Mouse (Mus musculus): ENCODE measurements around the gene Ror1. TPM values are rescaled to one million over a fixed set of nuclear protein-coding genes. Genes with fewer than 3 reads are reported as not detected.

Gene Ror1
- total and polyA plus RNA-seq, 2 experiments from 2014 or later: 0.80 to 2.4 TPM

DNA sequence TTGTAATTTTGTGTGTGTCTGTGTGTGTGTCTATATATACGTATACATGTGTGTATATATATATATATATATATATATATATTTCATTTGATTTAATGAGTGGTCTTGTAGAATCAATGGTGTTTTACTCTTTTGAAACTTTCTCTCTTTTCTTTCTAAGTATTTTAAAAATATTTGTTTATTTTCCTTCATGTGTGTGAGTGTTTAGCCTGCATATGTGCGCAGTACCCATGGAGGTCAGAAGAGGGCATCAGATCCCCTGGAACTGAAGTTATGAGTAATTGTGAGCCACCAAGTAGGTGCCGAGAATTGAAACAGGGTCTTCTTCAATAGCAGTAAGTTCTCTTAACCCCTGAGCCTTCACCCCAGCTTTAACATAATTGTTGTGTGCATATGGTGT is 20.8 kb downstream of the Ror1 start:
- H3K4me1 ChIP-seq (ENCODE audit: insufficient read depth): 0 out of 2 replicates have a peak, but pooled peaks cover 3% of the 10 kb centered on the region
- H3K27ac ChIP-seq (ENCODE audit: low read depth, low read length): no peak overlapping the region
- TF ChIP-seq CTCF (IDR thresholded peaks at IDR 0.05; ENCODE audit: low read depth): peak; percentile 21; the same call in 1 of the 2 replicates
- no peak overlapping the region for H3K4me2 ChIP-seq (ENCODE audit: low read depth)
- WGBS: 97% methylated on average over 3 of the region's 3 CpGs
- no peak for ATAC-seq
- H3K9me3 ChIP-seq (ENCODE audit: low read length): no peaks in the 10 kb centered on the region
- no peak overlapping the region for H3K9ac ChIP-seq
- no peak for DNase-seq
- no peak overlapping the region for H3K4me3 ChIP-seq (ENCODE audit: low read depth, low read length)
- no peaks in the 10 kb centered on the region for H3K36me3 ChIP-seq (ENCODE audit: insufficient read depth)
- no peaks in the 10 kb centered on the region for H3K27me3 ChIP-seq (ENCODE audit: insufficient read depth, low read length)

DNA sequence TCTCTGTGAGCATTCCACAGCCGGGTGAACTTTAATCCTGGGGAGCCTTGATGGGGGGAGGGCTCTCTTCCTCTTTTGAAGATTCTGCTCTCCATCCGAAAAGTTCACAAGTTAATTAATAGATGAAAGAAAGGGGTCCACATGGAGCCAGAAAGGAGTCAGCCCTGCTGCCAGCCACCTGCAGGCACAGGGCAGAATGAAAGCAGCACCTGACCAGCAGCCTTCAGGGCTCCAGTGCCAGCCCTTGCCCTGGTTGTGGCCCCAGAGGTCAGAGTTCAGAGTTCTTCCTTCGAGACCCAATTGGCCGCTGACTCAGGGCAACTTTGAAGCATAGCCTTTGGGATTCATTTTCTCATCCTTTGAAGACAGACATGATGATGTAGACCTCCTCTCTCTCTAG is 23.1 kb downstream of the Ror1 start:
- WGBS: 40% methylated on average over 4 of the region's 4 CpGs
- Histone ChIP-seq H3K9me3 (ENCODE audit: low read length) (no peaks in the 10 kb centered on the region), H3K4me1 (ENCODE audit: insufficient read depth) (0 out of 2 replicates have a peak, but pooled peaks cover 3% of the 10 kb centered on the region), H3K4me3 (ENCODE audit: low read depth, low read length) (no peak overlapping the region), H3K27ac (ENCODE audit: low read depth, low read length) (no peak overlapping the region), H3K27me3 (ENCODE audit: insufficient read depth, low read length) (no peaks in the 10 kb centered on the region), H3K4me2 (ENCODE audit: low read depth) (no peak overlapping the region), H3K36me3 (ENCODE audit: insufficient read depth) (no peaks in the 10 kb centered on the region), H3K9ac (no peak overlapping the region)
- TF ChIP-seq CTCF (IDR thresholded peaks at IDR 0.05; ENCODE audit: low read depth): no peak
- ATAC-seq (no peak), DNase-seq (no peak)

DNA sequence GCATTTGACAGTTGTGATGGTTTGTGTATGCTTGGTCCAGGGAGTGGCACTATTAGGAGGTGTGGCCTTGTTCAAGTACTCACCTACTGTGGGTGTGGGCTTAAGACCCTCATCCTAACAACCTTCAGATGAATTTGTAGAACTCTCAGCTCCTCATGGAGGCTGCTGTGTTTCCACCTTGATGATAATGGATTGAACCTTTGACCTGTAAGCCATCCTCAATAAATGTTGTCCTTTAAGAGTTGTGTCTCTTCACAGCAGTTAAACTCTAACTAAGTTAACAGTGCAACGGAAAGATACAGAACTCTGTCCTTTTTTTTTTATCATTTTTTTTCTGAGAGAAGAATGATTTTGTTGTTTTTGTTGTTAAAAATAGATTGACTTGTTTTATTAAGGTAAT is 23.8 kb downstream of the Ror1 start:
- Histone ChIP-seq H3K36me3 (ENCODE audit: insufficient read depth) (no peaks in the 10 kb centered on the region), H3K4me2 (ENCODE audit: low read depth) (no peak overlapping the region), H3K27ac (ENCODE audit: low read depth, low read length) (no peak overlapping the region), H3K27me3 (ENCODE audit: insufficient read depth, low read length) (no peaks in the 10 kb centered on the region), H3K9me3 (ENCODE audit: low read length) (no peaks in the 10 kb centered on the region), H3K4me1 (ENCODE audit: insufficient read depth) (no peaks in the 10 kb centered on the region), H3K4me3 (ENCODE audit: low read depth, low read length) (no peak overlapping the region), H3K9ac (no peak overlapping the region)
- 95% methylated on average over 1 of the region's 1 CpGs for whole genome bisulfite sequencing
- DNase-seq (no peak), ATAC-seq (no peak)
- no peak for TF ChIP-seq CTCF (IDR thresholded peaks at IDR 0.05; ENCODE audit: low read depth)

DNA sequence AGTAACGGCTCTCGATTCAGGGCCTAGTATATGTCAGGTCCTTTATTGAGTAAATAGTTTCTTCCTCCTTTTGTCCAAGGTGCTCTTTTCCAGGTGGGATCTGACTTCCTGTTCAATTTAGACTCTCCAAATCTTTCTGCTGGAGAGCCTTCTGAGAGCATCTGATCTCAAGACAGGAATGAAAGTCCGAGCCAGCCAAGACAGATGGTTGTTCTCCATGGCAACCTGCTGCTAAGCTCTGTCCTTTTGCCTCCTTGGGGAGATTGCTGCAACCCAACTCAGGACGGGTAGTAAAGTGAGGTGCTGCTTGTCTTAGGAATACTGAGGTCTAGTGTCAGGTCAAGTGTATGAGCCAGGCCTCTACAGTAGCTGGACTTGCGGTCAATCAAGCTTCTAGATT is 25.0 kb downstream of the Ror1 start:
- TF ChIP-seq CTCF (IDR thresholded peaks at IDR 0.05; ENCODE audit: low read depth): no peak
- WGBS: 82% methylated on average over 5 of the region's 5 CpGs
- Histone ChIP-seq H3K4me3 (ENCODE audit: low read depth, low read length) (no peak overlapping the region), H3K27me3 (ENCODE audit: insufficient read depth, low read length) (no peaks in the 10 kb centered on the region), H3K4me1 (ENCODE audit: insufficient read depth) (no peaks in the 10 kb centered on the region), H3K36me3 (ENCODE audit: insufficient read depth) (no peaks in the 10 kb centered on the region), H3K9ac (no peak overlapping the region), H3K4me2 (ENCODE audit: low read depth) (no peak overlapping the region), H3K27ac (ENCODE audit: low read depth, low read length) (no peak overlapping the region), H3K9me3 (ENCODE audit: low read length) (no peaks in the 10 kb centered on the region)
- DNase-seq (no peak), ATAC-seq (no peak)

DNA sequence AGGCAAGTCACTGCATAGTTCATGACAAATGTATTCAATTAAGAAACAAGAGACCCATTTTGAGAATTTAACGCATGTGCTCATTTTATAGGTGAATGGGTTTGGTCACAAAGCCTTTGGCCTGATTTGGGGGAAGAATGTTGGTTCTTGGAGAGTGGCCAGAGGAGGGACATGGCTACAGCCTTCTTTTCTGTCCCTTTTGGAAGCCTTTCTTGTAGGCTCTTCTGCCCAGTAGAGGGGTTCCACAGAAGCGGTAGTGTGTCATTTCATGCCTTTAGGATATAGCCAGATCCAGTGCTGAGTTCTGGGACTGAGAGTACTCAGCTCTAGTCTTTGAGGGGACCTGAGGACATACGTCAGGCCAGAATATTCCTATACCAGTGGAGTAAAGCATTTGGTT is 26.8 kb downstream of the Ror1 start:
- no peak for ATAC-seq
- no peaks in the 10 kb centered on the region for H3K9me3 ChIP-seq (ENCODE audit: low read length)
- no peak overlapping the region for H3K4me3 ChIP-seq (ENCODE audit: low read depth, low read length)
- no peaks in the 10 kb centered on the region for H3K36me3 ChIP-seq (ENCODE audit: insufficient read depth)
- no peak overlapping the region for H3K9ac ChIP-seq
- H3K27me3 ChIP-seq (ENCODE audit: insufficient read depth, low read length): no peaks in the 10 kb centered on the region
- no peak for TF ChIP-seq CTCF (IDR thresholded peaks at IDR 0.05; ENCODE audit: low read depth)
- H3K27ac ChIP-seq (ENCODE audit: low read depth, low read length): no peak overlapping the region
- WGBS: 83% methylated on average over 3 of the region's 3 CpGs
- no peak for DNase-seq
- H3K4me1 ChIP-seq (ENCODE audit: insufficient read depth): no peaks in the 10 kb centered on the region
- H3K4me2 ChIP-seq (ENCODE audit: low read depth): no peak overlapping the region

DNA sequence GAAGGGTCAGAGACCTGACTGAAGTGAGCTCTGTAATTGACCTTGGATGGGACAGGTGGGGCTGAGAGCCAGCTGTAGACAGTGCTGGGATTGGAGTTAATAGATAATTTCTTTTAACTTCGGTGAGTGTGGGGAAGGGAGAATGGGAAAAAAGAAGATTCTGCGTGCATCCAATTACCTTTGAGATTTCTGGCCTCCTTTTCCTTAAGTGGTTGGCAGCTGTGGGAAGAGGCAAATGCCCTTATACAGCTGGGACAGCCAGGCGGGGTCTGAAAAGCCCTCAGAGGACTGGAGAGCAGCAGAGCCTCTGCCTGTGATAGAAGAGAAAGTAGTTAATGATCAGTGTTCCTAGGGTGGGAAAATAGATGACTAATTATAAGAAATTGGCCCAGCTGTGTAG is 27.9 kb downstream of the Ror1 start:
- no peak overlapping the region for H3K4me2 ChIP-seq (ENCODE audit: low read depth)
- no peaks in the 10 kb centered on the region for H3K4me1 ChIP-seq (ENCODE audit: insufficient read depth)
- H3K9ac ChIP-seq: no peak overlapping the region
- DNase-seq: no peak
- no peak for ATAC-seq
- no peaks in the 10 kb centered on the region for H3K36me3 ChIP-seq (ENCODE audit: insufficient read depth)
- H3K27ac ChIP-seq (ENCODE audit: low read depth, low read length): no peak overlapping the region
- TF ChIP-seq CTCF (IDR thresholded peaks at IDR 0.05; ENCODE audit: low read depth): no peak
- 73% methylated on average over 3 of the region's 3 CpGs for WGBS
- H3K4me3 ChIP-seq (ENCODE audit: low read depth, low read length): no peak overlapping the region
- no peaks in the 10 kb centered on the region for H3K27me3 ChIP-seq (ENCODE audit: insufficient read depth, low read length)
- H3K9me3 ChIP-seq (ENCODE audit: low read length): no peaks in the 10 kb centered on the region

DNA sequence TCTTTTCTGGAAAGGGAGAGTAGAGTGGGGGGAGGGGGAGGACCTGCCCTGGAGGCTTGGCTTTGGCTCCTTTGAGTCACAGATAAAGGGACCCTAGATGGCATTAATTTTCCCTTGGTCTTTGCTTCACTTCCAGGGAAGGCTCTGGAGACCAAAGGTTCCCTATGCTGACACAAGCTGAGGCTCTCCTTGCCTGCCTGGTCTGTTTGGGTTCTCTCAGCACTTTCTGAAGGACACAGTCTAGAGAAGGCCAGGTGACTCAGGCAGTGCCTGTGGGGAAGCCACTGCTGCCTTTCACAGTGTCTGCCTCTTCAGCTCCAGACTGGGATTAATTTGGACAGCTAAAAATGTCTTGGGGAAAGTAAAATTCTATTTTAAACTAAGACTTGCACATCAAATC is 28.5 kb downstream of the Ror1 start:
- no peak for DNase-seq
- H3K4me1 ChIP-seq (ENCODE audit: insufficient read depth): no peaks in the 10 kb centered on the region
- no peaks in the 10 kb centered on the region for H3K27me3 ChIP-seq (ENCODE audit: insufficient read depth, low read length)
- no peak overlapping the region for H3K4me2 ChIP-seq (ENCODE audit: low read depth)
- no peak overlapping the region for H3K4me3 ChIP-seq (ENCODE audit: low read depth, low read length)
- ATAC-seq: no peak
- TF ChIP-seq CTCF (IDR thresholded peaks at IDR 0.05; ENCODE audit: low read depth): no peak
- H3K27ac ChIP-seq (ENCODE audit: low read depth, low read length): no peak overlapping the region
- no peak overlapping the region for H3K9ac ChIP-seq
- H3K9me3 ChIP-seq (ENCODE audit: low read length): no peaks in the 10 kb centered on the region
- H3K36me3 ChIP-seq (ENCODE audit: insufficient read depth): no peaks in the 10 kb centered on the region

DNA sequence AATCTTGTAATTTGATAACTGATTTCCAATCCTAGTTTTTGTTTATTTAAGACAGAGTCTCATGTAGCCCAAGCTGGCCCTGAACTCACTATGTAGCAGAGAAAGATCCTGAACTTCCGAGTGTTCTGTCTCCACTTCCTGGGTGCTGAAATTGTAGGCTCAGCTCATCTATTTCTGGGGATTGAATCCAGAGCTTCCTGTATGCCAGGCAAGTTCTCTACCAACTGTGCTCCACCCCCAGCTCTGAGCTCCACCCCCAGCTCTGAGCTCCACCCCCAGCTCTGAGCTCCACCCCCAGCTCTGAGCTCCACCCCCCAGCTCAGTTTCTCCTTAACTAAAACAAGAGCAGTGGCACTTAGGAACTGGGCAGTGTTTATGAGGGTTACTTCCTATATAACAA is 29.3 kb downstream of the Ror1 start:
- ATAC-seq: no peak
- Histone ChIP-seq H3K36me3 (ENCODE audit: insufficient read depth) (no peaks in the 10 kb centered on the region), H3K9me3 (ENCODE audit: low read length) (no peaks in the 10 kb centered on the region), H3K27ac (ENCODE audit: low read depth, low read length) (no peak overlapping the region), H3K4me2 (ENCODE audit: low read depth) (no peak overlapping the region), H3K27me3 (ENCODE audit: insufficient read depth, low read length) (no peaks in the 10 kb centered on the region), H3K9ac (no peak overlapping the region), H3K4me3 (ENCODE audit: low read depth, low read length) (no peak overlapping the region), H3K4me1 (ENCODE audit: insufficient read depth) (no peaks in the 10 kb centered on the region)
- 96% methylated on average over 1 of the region's 1 CpGs for WGBS
- TF ChIP-seq CTCF (IDR thresholded peaks at IDR 0.05; ENCODE audit: low read depth): no peak
- no peak for DNase-seq
